Mouse (Mus musculus) layer of hippocampus, postnatal 25 days (tissue): ENCODE data around the gene Sergef. TPM values are rescaled to one million over a fixed set of nuclear protein-coding genes. Genes with fewer than 3 reads are reported as not detected.
A peak's percentile ranks its signal among the peaks of the same experiment; 100 is the strongest.

Experiments
- DNase-seq, 2 experiments: peaks; one replicate each; pipeline ENCODE4 v3.0.0; 2022; ENCODE audit warnings: mixed read lengths in 2 of 2, low spot score in 1 of 2; ENCODE audit errors: extremely low spot score in 1 of 2
- total RNA-seq, 2 experiments: library from RNA; stranded (reverse); gene quantifications; 2 replicates each; pipeline ENCODE4 v1.2.3; 2021

The Sergef gene
- total RNA-seq, 2 experiments from 2014 or later = 40.2 to 46.2 TPM

- no peak for DNase-seq
Observed at GRCm38 (mm10) chr7:46548124-46548523, 91.5 kb downstream of the Sergef start.

DNA sequence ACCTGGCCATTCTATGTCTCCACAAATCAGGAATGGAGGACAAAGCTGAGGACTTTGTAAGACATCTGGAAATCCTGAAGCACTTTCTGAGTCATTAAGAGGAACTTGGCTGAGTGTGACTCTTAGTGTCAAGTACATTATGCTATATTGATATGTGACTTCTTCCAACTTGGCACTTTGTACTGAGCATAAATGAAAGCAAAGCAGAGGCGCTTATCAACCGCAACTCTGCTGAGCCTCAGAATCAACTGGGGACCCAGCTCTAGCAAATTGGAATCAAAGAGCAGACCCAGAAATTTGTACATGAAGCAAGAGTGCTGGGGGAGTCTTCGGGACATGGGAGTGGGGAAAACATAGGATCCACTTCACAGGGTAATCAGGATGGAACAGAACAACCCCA is 92.0 kb downstream of the Sergef start:
- no peak for DNase-seq

GRCm38 (mm10) chr7:46546539-46546938 is 93.1 kb downstream of the Sergef start:
- no peak for DNase-seq

- DNase-seq = peak; percentile 47 to 49
Observed at GRCm38 (mm10) chr7:46544195-46544641, 95.4 kb downstream of the Sergef start.

DNA sequence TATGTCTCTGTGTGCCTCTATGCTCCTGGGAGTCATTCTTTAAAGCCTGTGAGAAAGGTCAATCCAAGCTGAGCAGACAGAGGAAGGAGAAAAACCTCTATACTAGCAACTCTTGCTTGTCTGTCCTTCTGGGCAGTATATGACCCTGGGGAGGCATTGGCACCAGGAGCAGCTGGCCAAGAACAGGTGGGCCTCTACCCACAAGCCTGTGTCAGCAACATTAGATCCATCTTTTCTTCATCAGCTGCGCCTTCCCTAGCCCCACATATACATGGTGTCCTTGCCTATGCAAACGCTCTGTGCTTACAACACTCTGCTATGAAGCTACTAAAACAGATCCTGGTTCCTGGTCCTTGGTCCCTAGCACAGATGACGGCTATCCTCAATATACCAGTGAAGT is 97.5 kb downstream of the Sergef start:
- no peak for DNase-seq

DNA sequence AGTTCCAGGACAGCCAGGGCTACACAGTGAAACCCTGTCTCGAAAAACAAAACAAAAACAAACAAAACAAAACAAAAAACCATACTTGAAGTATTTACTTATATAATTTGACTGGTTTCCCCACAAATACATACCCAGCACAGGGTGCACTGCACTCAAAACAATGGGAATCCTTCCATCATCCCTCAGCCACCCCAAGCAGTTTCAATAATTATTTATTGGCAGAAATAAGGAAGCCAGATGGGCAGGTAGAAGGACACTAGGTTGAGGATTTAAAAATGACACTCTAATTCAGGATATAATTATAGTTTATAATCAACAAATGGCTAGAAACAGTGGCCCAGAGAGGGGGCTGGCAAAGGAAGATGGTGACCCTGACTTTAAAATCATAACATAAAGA is 99.0 kb downstream of the Sergef start:
- no peak for DNase-seq

GRCm38 (mm10) chr7:46536456-46537097 is 103.0 kb downstream of the Sergef start:
- no peak for DNase-seq

DNA sequence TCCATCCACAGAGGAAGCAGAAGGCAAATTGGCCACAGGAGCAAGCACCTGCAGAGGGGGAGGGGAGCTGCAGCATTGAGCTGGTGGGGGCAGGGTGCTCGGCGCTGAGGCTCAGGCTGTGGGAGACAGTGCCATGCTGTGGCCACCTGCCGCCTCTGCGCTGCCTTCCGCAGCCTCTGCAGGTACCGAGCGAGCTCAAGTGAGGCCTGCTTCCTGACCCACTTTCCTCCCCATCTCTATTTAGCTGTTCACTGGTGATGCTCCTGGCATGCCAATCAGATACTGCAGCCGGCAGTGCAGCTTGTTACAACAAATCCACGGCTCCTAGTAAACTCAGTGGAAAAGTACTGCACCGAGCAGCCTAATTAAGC is 104.2 kb downstream of the Sergef start:
- DNase-seq = peak; percentile 42 to 44

GRCm38 (mm10) chr7:46534767-46535428 is 104.7 kb downstream of the Sergef start:
- no peak for DNase-seq

DNA sequence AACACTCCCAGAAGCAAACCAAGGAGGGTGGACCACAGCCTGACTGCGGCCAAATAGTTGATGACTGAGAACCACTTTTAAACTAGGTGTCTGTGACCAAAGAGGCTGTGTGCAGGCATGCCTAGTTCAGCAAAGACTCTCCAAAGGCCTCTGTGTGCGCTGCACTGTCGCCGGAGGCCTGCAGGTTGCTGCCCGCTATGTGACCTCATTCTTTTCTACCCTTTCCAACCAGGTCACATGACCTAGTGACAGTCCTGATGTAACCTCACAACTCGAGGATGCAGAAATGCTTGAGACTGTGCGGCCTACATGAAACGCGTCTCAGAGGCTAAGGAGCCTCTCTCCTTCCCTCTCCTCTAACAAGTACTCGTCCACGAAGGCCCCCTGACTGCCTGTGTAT is 106.1 kb downstream of the Sergef start:
- DNase-seq = no peak

- DNase-seq = no peak
Observed at GRCm38 (mm10) chr7:46531345-46531744, 108.3 kb downstream of the Sergef start.

GRCm38 (mm10) chr7:46529930-46530329 is 109.7 kb downstream of the Sergef start:
- DNase-seq = no peak

- DNase-seq = no peak
Observed at GRCm38 (mm10) chr7:46529259-46529658, 110.3 kb downstream of the Sergef start.

DNA sequence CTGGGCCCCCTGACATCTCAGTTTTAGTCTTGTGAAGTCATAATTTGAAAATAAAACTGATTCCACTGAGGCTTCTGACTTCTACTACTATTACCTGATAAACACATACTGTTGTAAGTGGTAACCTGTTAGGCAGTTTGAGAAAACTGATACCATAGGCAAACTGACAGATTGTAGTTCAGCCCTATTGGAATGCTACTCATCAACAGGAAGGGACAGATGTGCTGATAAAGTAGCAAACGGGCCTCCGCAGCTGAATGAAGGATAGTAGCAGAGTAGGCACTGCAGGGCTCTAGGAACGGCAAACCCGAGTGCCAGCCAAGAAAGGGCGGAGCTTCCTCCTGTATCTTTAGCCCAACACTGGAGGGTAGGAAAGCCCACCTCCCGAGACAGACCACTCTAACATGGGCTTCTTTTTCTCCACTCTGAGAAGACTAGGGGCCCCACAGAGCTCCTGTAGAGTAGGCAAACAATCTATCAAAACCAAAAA is 112.9 kb downstream of the Sergef start:
- DNase-seq = no peak

DNA sequence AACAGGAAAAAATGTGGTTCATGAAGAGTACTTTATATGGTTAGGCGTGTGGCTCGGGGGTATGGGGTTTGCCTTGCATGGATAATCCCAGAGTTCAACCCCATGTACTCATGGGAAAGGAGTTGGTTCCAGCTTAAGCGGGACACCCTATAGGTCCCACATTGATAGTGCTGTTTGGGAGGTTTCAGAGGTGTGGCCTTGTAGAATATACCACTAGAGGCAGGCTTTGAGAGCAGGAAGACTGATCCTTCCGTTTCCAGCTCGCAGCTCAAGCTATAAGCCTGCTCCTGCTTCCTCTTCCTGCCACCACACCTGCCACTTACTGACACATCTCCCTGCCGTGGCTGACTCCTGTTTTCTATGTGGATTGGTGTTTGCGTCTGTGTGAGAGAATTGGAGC is 116.4 kb downstream of the Sergef start:
- no peak for DNase-seq

DNA sequence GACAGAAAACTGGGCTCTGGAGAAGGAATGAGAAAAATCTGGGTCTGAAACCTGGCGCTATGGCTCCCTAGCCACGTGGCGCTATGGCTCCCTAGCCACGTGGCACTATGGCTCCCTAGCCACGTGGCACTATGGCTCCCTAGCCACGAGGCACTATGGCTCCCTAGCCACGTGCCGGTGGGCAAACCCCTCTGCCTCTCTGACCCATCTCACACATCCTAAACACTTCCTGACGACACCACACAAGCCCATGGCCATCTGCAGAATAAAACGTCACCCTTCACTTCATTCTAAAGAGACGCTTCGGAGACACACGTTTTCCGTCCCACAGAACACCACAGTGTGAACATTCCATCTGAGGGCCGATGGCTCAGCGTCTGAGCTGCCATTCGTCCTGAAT is 117.8 kb downstream of the Sergef start:
- DNase-seq = no peak

GRCm38 (mm10) chr7:46519148-46519547 is 120.5 kb downstream of the Sergef start:
- DNase-seq = no peak

GRCm38 (mm10) chr7:46517158-46517557 is 122.4 kb downstream of the Sergef start:
- DNase-seq = no peak

DNA sequence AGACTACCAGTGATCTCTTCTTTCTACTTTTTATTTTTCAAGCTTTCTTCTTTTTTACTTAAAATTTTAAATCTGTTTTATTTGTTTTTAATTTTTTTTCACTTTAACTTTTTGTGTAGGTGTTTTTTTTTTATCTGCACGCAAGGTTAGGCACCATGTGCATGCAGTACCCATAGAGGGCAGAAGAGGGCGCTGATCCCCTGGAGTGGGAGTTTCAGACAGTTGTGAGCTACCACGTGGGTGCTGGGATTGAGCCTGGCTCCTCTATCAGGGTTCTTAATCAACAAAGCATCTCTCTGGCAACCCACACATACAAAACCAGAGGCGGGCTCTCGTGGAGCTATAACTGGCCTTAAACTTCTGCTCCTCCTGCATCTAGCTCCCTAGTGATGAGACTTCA is 123.6 kb downstream of the Sergef start:
- no peak for DNase-seq

DNA sequence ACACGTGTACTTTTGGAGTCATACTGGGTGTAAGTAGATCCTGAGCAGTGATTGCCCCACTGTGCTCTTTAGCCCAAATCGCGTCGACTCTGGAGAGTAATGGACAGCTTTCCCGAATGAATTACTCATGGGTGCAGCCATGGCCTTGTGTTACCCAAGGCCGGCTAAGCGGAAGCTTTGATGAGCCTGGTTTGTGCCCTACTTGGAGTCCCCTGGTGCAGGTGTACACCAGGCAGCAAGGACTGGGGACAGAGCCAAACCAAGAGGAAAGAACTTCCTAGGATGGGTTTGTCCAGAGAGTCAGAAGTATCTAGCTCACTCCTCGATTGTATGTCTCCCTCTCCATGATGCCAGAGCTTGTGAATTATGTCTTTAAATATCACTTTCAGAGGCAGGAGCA is 124.6 kb downstream of the Sergef start:
- DNase-seq = no peak

GRCm38 (mm10) chr7:46513562-46513961 is 126.0 kb downstream of the Sergef start:
- DNase-seq = peak; percentile 17 to 41

- DNase-seq = no peak
Observed at GRCm38 (mm10) chr7:46512792-46513191, 126.8 kb downstream of the Sergef start.
